Mouse (Mus musculus) spleen, adult 2 months (tissue): ENCODE measurements around the gene Srrm1. TPM values are rescaled to one million over a fixed set of nuclear protein-coding genes. Genes with fewer than 3 reads are reported as not detected.
"Not testable (repeated sequence)": the region's sequence is repeated elsewhere in the genome, so short reads cannot be mapped to it uniquely, and the experiment has no call there.

Source experiments
- DNase-seq, 2 experiments: peaks; one replicate each; pipeline versions ENCODE4 v3.0.0 to v3.0.0-alpha.2; 2012 to 2021; ENCODE audit warnings: low spot score in 2 of 2, low read depth in 1 of 2
- H3K27ac ChIP-seq: fragments of 200-500 bp; 2 replicates; pipeline ENCODE4 v1.5.1; 2012; ENCODE audit warnings: low read length, inconsistent platforms; ENCODE audit not compliant: insufficient read depth
- H3K27me3 ChIP-seq: fragments of 200-500 bp; 2 replicates; pipeline ENCODE4 v1.6.1; 2012; ENCODE audit warnings: mild to moderate bottlenecking, moderate library complexity, low read length, inconsistent platforms; ENCODE audit not compliant: control insufficient read depth, insufficient read depth
- H3K36me3 ChIP-seq: fragments of 200-500 bp; 2 replicates; pipeline ENCODE4 v1.6.1; 2012; ENCODE audit warnings: mild to moderate bottlenecking, low read length, inconsistent platforms; ENCODE audit not compliant: control insufficient read depth, insufficient read depth
- H3K4me1 ChIP-seq: fragments of 200-500 bp; 2 replicates; pipeline ENCODE4 v1.6.1; 2011; ENCODE audit warnings: inconsistent platforms; ENCODE audit not compliant: control insufficient read depth, insufficient read depth, insufficient read length
- H3K4me3 ChIP-seq: fragments of 200-500 bp; 2 replicates; pipeline ENCODE4 v1.5.1; 2011; ENCODE audit warnings: mild to moderate bottlenecking, inconsistent platforms; ENCODE audit not compliant: insufficient read depth, insufficient read length; ENCODE audit errors: extremely low read depth
- CTCF ChIP-seq: fragments of 200-500 bp; IDR thresholded peaks from 2 replicates; pipeline ENCODE4 v1.5.1; 2011; ENCODE audit warnings: mild to moderate bottlenecking, inconsistent platforms; ENCODE audit not compliant: insufficient read depth, insufficient read length, insufficient replicate concordance; ENCODE audit errors: extremely low read depth
- POLR2A ChIP-seq: fragments of 200-500 bp; IDR thresholded peaks from 2 replicates; pipeline ENCODE4 v1.6.1; 2011; ENCODE audit warnings: low read depth, low read length, inconsistent platforms
- WGBS: fragments of 180-500 bp; shearing (Covaris S2); methylation state at CpG from one replicate; pipeline ENCODE4 v1.1.7; 2018; 5-methylcytosine and 5-hydroxymethylcytosine counted together
- polyA plus RNA-seq: library from polyadenylated mRNA; depleted of rRNA; stranded (reverse); fragments of >200 nt; gene quantifications from 2 replicates; pipeline ENCODE4 v1.2.3, GENCODE M21; 2012

Srrm1 gene
- polyA plus RNA-seq, 1 experiment: 22.2 TPM

DNA sequence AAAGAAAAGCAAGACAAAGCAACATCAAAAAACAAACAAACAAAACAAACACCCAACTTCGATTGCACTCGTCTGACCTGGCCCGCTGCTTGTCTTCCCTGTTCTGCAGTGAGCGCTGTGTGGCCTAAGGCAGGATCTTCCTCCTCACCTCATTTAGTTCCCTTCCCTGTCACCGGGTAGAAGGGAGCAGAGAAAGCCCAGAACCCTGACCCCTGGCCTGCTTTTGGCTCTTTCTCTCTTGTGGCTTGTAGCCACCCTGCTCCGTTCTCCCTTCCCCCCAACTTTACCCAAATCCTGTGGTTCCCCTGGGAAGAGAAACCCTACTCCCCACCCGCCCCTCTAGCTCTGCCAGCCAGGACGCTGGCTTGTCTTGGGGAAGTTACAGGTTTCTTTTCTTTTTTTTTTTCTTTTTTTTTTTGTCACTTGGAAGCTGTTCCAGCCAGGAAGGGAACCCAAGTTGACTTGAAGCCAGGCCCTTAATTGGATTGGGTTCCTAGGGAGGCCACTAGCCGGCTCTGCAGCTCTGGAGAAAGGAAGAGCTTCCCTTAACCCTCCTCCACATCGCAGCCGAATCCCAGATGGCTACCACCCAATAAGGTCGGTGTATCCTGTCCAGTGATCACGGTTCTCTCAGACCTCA is 70.3 kb downstream of the Srrm1 start:
- H3K27me3 ChIP-seq: no peaks in the 10 kb centered on the region
- WGBS: 75% methylated on average over 13 of the region's 13 CpGs
- no peak overlapping the region for H3K27ac ChIP-seq
- peaks cover 4% of the 10 kb centered on the region; the same call in 1 of the 2 replicates for H3K4me1 ChIP-seq
- no peak for TF ChIP-seq POLR2A
- TF ChIP-seq CTCF: no peak
- DNase-seq: no peak
- H3K4me3 ChIP-seq: no peak overlapping the region
- no peaks in the 10 kb centered on the region for H3K36me3 ChIP-seq

DNA sequence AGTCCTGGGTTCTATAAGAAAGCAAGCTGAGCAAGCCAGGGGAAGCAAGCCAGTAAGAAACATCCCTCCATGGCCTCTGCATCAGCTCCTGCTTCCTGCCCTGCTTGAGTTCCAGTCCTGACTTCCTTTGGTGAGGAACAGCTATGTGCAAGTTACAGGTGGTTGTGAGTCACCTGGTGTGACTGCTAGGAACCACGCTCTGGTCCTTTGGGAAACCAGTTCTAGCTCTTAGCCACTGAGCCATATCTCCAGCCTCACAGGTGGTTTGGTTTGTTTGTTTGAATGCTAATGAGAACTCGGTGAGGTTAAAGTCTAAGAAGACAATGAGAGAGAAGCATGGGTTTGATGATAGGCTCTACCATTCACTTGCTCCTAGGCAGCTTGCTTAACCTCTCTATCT is 73.1 kb downstream of the Srrm1 start:
- H3K4me1 ChIP-seq, H3K36me3 ChIP-seq, H3K27me3 ChIP-seq, H3K4me3 ChIP-seq: not testable (repeated sequence)
- WGBS: 34% methylated on average over 2 of the region's 2 CpGs
- 0 out of 2 replicates have a peak overlapping the region, but pooled peaks have one; percentile 44 for H3K27ac ChIP-seq
- peak; percentile 50 to 60 for DNase-seq

GRCm38 (mm10) chr4:135276681-135277379 is 76.3 kb downstream of the Srrm1 start:
- no peak for TF ChIP-seq POLR2A
- no peak for TF ChIP-seq CTCF
- DNase-seq: no peak
- no peak overlapping the region for H3K4me3 ChIP-seq
- peaks cover 10% of the 10 kb centered on the region; the same call in 1 of the 2 replicates for H3K4me1 ChIP-seq
- H3K27me3 ChIP-seq: no peaks in the 10 kb centered on the region
- 82% methylated on average over 4 of the region's 4 CpGs for WGBS
- H3K36me3 ChIP-seq: no peaks in the 10 kb centered on the region
- H3K27ac ChIP-seq: no peak overlapping the region

GRCm38 (mm10) chr4:135274761-135275160 is 78.4 kb downstream of the Srrm1 start:
- Histone ChIP-seq H3K27ac (no peak overlapping the region), H3K36me3 (no peaks in the 10 kb centered on the region), H3K27me3 (no peaks in the 10 kb centered on the region), H3K4me3 (no peak overlapping the region), H3K4me1 (peaks cover 15% of the 10 kb centered on the region; the same call in 1 of the 2 replicates)
- no peak for DNase-seq
- 91% methylated on average over 7 of the region's 7 CpGs for WGBS
- TF ChIP-seq CTCF (no peak), POLR2A (no peak)

DNA sequence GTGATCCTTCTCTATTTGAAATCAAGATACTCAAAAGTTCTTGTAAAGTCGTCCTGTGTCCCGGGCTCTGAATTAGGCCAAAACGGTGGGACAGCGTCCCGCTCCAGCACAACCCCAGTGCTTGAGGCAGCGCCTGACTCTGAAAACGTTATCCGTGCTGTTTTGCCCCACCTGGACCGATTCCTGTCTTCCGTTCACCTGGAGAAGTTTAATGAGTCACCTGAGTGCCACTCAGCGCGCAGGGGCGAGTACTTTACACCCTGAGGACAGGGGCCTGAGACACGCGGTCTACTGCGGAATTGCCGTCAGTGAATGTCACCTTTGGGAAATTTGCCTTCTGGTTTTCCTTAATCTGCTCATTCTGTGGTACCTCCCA is 79.8 kb downstream of the Srrm1 start:
- peak in 1 of 2 experiments; percentile 21 for DNase-seq
- 15% methylated on average over 17 of the region's 17 CpGs for WGBS
- Histone ChIP-seq H3K36me3 (no peaks in the 10 kb centered on the region), H3K4me3 (peak overlapping the region; percentile 40; the same call in 1 of the 2 replicates), H3K4me1 (peaks cover 20% of the 10 kb centered on the region; the same call in 1 of the 2 replicates), H3K27me3 (no peaks in the 10 kb centered on the region), H3K27ac (0 out of 2 replicates have a peak overlapping the region, but pooled peaks have one; percentile 17)
- TF ChIP-seq POLR2A: no peak
- no peak for TF ChIP-seq CTCF

GRCm38 (mm10) chr4:135272640-135273306 is 80.3 kb downstream of the Srrm1 start, which contains the start of gene Clic4:
TSS of gene Clic4 (minus strand) at chr4:135272814.
- DNase-seq: peak; percentile 97 to 100
- Histone ChIP-seq H3K36me3 (no peaks in the 10 kb centered on the region), H3K4me3 (peak within 1 kb of the TSS; percentile 82), H3K27ac (peak within 1 kb of the TSS; percentile 85), H3K27me3 (no peaks in the 10 kb centered on the region), H3K4me1 (peaks cover 22% of the 10 kb centered on the region; the same call in 1 of the 2 replicates)
- under 1% methylated on average over 59 of the region's 64 CpGs for WGBS
- TF ChIP-seq POLR2A (peak; percentile 97), CTCF (no peak)
